ENCODE assay signal across 7 mouse cellular contexts in genomic region chr11:96861878-96862289, GRCm38 (mm10). TPM values are rescaled to one million over a fixed set of nuclear protein-coding genes. Genes with fewer than 3 reads are reported as not detected.
DNase-seq lines count a peak whose midpoint lies in the region; ATAC-seq lines count a peak whose summit lies in the region.

No protein-coding gene starts in this region.

- no peaks in the 10 kb centered on the region for H3K9me3 ChIP-seq in intestine, embryonic 15.5 days
- no peaks in the 10 kb centered on the region for H3K9me3 ChIP-seq in midbrain, embryonic 10.5 days (replicated peaks)

- H3K9ac ChIP-seq in intestine, embryonic 15.5 days, result peak overlapping the region; percentile 40

- intact Hi-C loops in left cerebral cortex, postnatal 25 days (cut with DNase I), result loop anchor here (1.0 to 5.0 kb wide), 6 partner anchors 37 to 583 kb away; partner anchors contain the start of genes Cbx1 and Snx11

- no peaks in the 10 kb centered on the region for H3K36me3 ChIP-seq in intestine, embryonic 15.5 days
- H3K36me3 ChIP-seq in midbrain, embryonic 10.5 days, result no peaks in the 10 kb centered on the region

- peak; percentile 96 to 99 for DNase-seq in adrenal gland, adult (ENCODE audit: inconsistent age in 2 of 2, low spot score in 1 of 2)
- peak; percentile 98 for DNase-seq in embryo, embryonic 10.5 days (ENCODE audit: low spot score)
- peak; percentile 92 for DNase-seq in gastrocnemius, postnatal 25 days
- DNase-seq in left cerebral cortex, postnatal 25 days (ENCODE audit: low spot score in 2 of 2), result peak; percentile 93 to 95
- peak; percentile 97 for DNase-seq in midbrain, embryonic 10.5 days (ENCODE audit: low spot score)
- peak; percentile 98 for DNase-seq in right cerebral cortex, postnatal 4 days

- peak; percentile 93 for ATAC-seq in intestine, embryonic 15.5 days

- under 1% methylated on average over 31 of the region's 31 CpGs for WGBS in intestine, embryonic 15.5 days
- WGBS in midbrain, embryonic 10.5 days, result under 1% methylated on average over 31 of the region's 31 CpGs

- H3K4me1 ChIP-seq in intestine, embryonic 15.5 days (replicated peaks), result peaks cover 22% of the 10 kb centered on the region
- H3K4me1 ChIP-seq in midbrain, embryonic 10.5 days, result peaks cover 43% of the 10 kb centered on the region

- peak overlapping the region; percentile 42 for H3K4me3 ChIP-seq in intestine, embryonic 15.5 days (replicated peaks)
- peak overlapping the region; percentile 61 for H3K4me3 ChIP-seq in midbrain, embryonic 10.5 days

- H3K27ac ChIP-seq in intestine, embryonic 15.5 days, result 0 out of 2 replicates have a peak overlapping the region, but pooled peaks have one; percentile 27
- peak overlapping the region; percentile 19; the same call in 1 of the 2 replicates for H3K27ac ChIP-seq in midbrain, embryonic 10.5 days (replicated peaks)

- H3K4me2 ChIP-seq in intestine, embryonic 15.5 days (replicated peaks), result peak overlapping the region; percentile 88

- H3K27me3 ChIP-seq in intestine, embryonic 15.5 days (replicated peaks), result peaks cover 4% of the 10 kb centered on the region; the same call in 1 of the 2 replicates
- peaks cover 8% of the 10 kb centered on the region for H3K27me3 ChIP-seq in midbrain, embryonic 10.5 days (ENCODE audit: low read depth, poor library complexity, severe bottlenecking)

RNA-seq across cellular contexts. Expression of gene Copz2, which starts 12.2 kb away (rescaled TPM):
- 10 to 100 TPM; 28.2 to 31.1 TPM for total RNA-seq in gastrocnemius, postnatal 25 days (2021)
- 93.5 and 94.6 TPM in 2 replicates for polyA plus RNA-seq in intestine, embryonic 15.5 days (2015; fragmentation: Nextera tagmentation; extraction: Ambion mirVana)
- 1 to 10 TPM; 3.8 to 6.0 TPM for total RNA-seq in left cerebral cortex, postnatal 25 days (2021)
- polyA plus RNA-seq in midbrain, embryonic 10.5 days (2016; fragmentation: Nextera tagmentation; extraction: Ambion mirVana), result 44.9 and 46.1 TPM in 2 replicates

RNA-seq across cellular contexts. Expression of gene Nfe2l1, which starts 32.1 kb away (rescaled TPM):
- total RNA-seq in gastrocnemius, postnatal 25 days (2021), result 100 to 1,000 TPM; 348 to 389 TPM
- 50.4 and 52.6 TPM in 2 replicates for polyA plus RNA-seq in intestine, embryonic 15.5 days (2015; fragmentation: Nextera tagmentation; extraction: Ambion mirVana)
- 100 to 1,000 TPM; 258 to 264 TPM for total RNA-seq in left cerebral cortex, postnatal 25 days (2021)
- polyA plus RNA-seq in midbrain, embryonic 10.5 days (2016; fragmentation: Nextera tagmentation; extraction: Ambion mirVana), result 71.9 and 78.0 TPM in 2 replicates

RNA-seq across cellular contexts. Expression of gene Cdk5rap3, which starts 54.4 kb away (rescaled TPM):
- total RNA-seq in gastrocnemius, postnatal 25 days (2021), result 10 to 100 TPM; 22.3 to 23.0 TPM
- polyA plus RNA-seq in intestine, embryonic 15.5 days (2015; fragmentation: Nextera tagmentation; extraction: Ambion mirVana), result 64.2 and 66.7 TPM in 2 replicates
- 10 to 100 TPM; 28.1 to 32.3 TPM for total RNA-seq in left cerebral cortex, postnatal 25 days (2021)
- 116 and 120 TPM in 2 replicates for polyA plus RNA-seq in midbrain, embryonic 10.5 days (2016; fragmentation: Nextera tagmentation; extraction: Ambion mirVana)

Comparison
In these comparisons a context has a peak if more than half of its experiments do, and no peak if none do; other contexts are left out.
1. Peak in every context shown above with its lines: DNase-seq, ATAC-seq, H3K4me3 ChIP-seq and H3K27ac ChIP-seq.
2. RNA of gene Copz2, which starts 12.2 kb away (total RNA-seq): 28.2 to 31.1 TPM in gastrocnemius, postnatal 25 days; 3.8 to 6.0 TPM in left cerebral cortex, postnatal 25 days; every median in the first group is over 4 times any median in the second.